In genomic region chr3:90265034-90265931, GRCm38 (mm10) we compare ENCODE assay signal across 8 mouse cellular contexts. TPM values are rescaled to one million over a fixed set of nuclear protein-coding genes. Genes with fewer than 3 reads are reported as not detected.
A peak's percentile ranks its signal among the peaks of the same experiment; 100 is the strongest.
DNase-seq lines count a peak whose midpoint lies in the region; ATAC-seq and TF ChIP-seq lines count a peak whose summit lies in the region.

Dennd4b (plus strand) TSS chr3:90265185.

- peak; percentile 80 for TF ChIP-seq CTCF in bone marrow, adult 2 months (IDR thresholded peaks at IDR 0.05; ENCODE audit: control insufficient read depth, insufficient read depth, low read length)

- no peaks in the 10 kb centered on the region for H3K9me3 ChIP-seq in embryonic facial prominence, embryonic 15.5 days (replicated peaks)
- no peaks in the 10 kb centered on the region for H3K9me3 ChIP-seq in limb, embryonic 13.5 days
- H3K9me3 ChIP-seq in midbrain, embryonic 15.5 days: no peaks in the 10 kb centered on the region

- peak within 1 kb of the TSS; percentile 70 for H3K4me2 ChIP-seq in embryonic facial prominence, embryonic 15.5 days (replicated peaks)
- peak within 1 kb of the TSS; percentile 88 for H3K4me2 ChIP-seq in limb, embryonic 13.5 days (replicated peaks)
- peak within 1 kb of the TSS; percentile 78 for H3K4me2 ChIP-seq in midbrain, embryonic 15.5 days

- TF ChIP-seq POLR2A in bone marrow, adult 2 months (IDR thresholded peaks at IDR 0.05; ENCODE audit: borderline replicate concordance, control insufficient read depth, low read depth, low read length): peak; percentile 71; the same call in 1 of the 2 replicates

- no peaks in the 10 kb centered on the region for H3K27me3 ChIP-seq in embryonic facial prominence, embryonic 15.5 days
- H3K27me3 ChIP-seq in limb, embryonic 13.5 days: no peaks in the 10 kb centered on the region
- no peaks in the 10 kb centered on the region for H3K27me3 ChIP-seq in midbrain, embryonic 15.5 days (replicated peaks)

- WGBS in bone marrow, adult 2 months: under 1% methylated on average over 77 of the region's 87 CpGs
- WGBS in embryonic facial prominence, embryonic 15.5 days: under 1% methylated on average over 86 of the region's 87 CpGs
- under 1% methylated on average over 85 of the region's 87 CpGs for WGBS in limb, embryonic 13.5 days
- WGBS in midbrain, embryonic 15.5 days: under 1% methylated on average over 60 of the region's 87 CpGs

- H3K4me1 ChIP-seq in bone marrow, adult 2 months (ENCODE audit: control insufficient read depth, insufficient read depth, low read length): peaks cover 3% of the 10 kb centered on the region; the same call in 1 of the 2 replicates
- peaks cover 19% of the 10 kb centered on the region for H3K4me1 ChIP-seq in embryonic facial prominence, embryonic 15.5 days
- peaks cover 14% of the 10 kb centered on the region for H3K4me1 ChIP-seq in limb, embryonic 13.5 days
- H3K4me1 ChIP-seq in midbrain, embryonic 15.5 days: peaks cover 14% of the 10 kb centered on the region

- H3K27ac ChIP-seq in bone marrow, adult 2 months (ENCODE audit: control insufficient read depth, insufficient read depth, low read depth, low read length, poor library complexity): peak within 1 kb of the TSS; percentile 99
- peak within 1 kb of the TSS; percentile 97 for H3K27ac ChIP-seq in embryonic facial prominence, embryonic 15.5 days (replicated peaks)
- peak within 1 kb of the TSS; percentile 97 for H3K27ac ChIP-seq in limb, embryonic 13.5 days
- peak within 1 kb of the TSS; percentile 95 for H3K27ac ChIP-seq in midbrain, embryonic 15.5 days

- peak; percentile 93 for ATAC-seq in embryonic facial prominence, embryonic 15.5 days (ENCODE audit: insufficient number of reproducible peaks, low FRiP score, low TSS enrichment, low read depth)
- peak; percentile 89 for ATAC-seq in limb, embryonic 13.5 days (ENCODE audit: low FRiP score, low read depth)
- peak; percentile 89 for ATAC-seq in midbrain, embryonic 15.5 days (replicated peaks)

- peak; percentile 93 for DNase-seq in 416B (ENCODE audit: low read depth)
- peak; percentile 90 for DNase-seq in heart, adult 8-10 months (ENCODE audit: low spot score)
- DNase-seq in kidney, adult 8-10 months: peak; percentile 88 to 89
- DNase-seq in spleen, adult 18-20 months: peak; percentile 91 to 94

- H3K9ac ChIP-seq in embryonic facial prominence, embryonic 15.5 days: peak within 1 kb of the TSS; percentile 86
- H3K9ac ChIP-seq in limb, embryonic 13.5 days: peak within 1 kb of the TSS; percentile 87
- peak within 1 kb of the TSS; percentile 85 for H3K9ac ChIP-seq in midbrain, embryonic 15.5 days

- peaks cover 48% of the 10 kb centered on the region for H3K36me3 ChIP-seq in embryonic facial prominence, embryonic 15.5 days
- peaks cover 63% of the 10 kb centered on the region for H3K36me3 ChIP-seq in limb, embryonic 13.5 days
- peaks cover 32% of the 10 kb centered on the region for H3K36me3 ChIP-seq in midbrain, embryonic 15.5 days (replicated peaks)

- peak within 1 kb of the TSS; percentile 69 for H3K4me3 ChIP-seq in bone marrow, adult 2 months (replicated peaks; ENCODE audit: control insufficient read depth, low read depth, low read length)
- H3K4me3 ChIP-seq in embryonic facial prominence, embryonic 15.5 days (replicated peaks): peak within 1 kb of the TSS; percentile 78
- H3K4me3 ChIP-seq in limb, embryonic 13.5 days: peak within 1 kb of the TSS; percentile 75
- peak within 1 kb of the TSS; percentile 82 for H3K4me3 ChIP-seq in midbrain, embryonic 15.5 days

RNA-seq across cellular contexts. Expression of gene Dennd4b, which starts in this region (rescaled TPM):
- polyA plus RNA-seq in bone marrow, adult 2 months (2011; ENCODE audit: insufficient read depth, insufficient read length, low replicate concordance, missing spikeins): 24.7 and 68.6 TPM in 2 replicates
- polyA plus RNA-seq in embryonic facial prominence, embryonic 15.5 days (2015; fragmentation: Nextera tagmentation; extraction: Ambion mirVana): 4.0 and 4.5 TPM in 2 replicates
- total RNA-seq in heart, adult 8-10 months (2022): 10 to 100 TPM; 38.0 to 39.3 (median 38.7) TPM
- polyA plus RNA-seq in limb, embryonic 13.5 days (2015; fragmentation: Nextera tagmentation; extraction: Ambion mirVana): 4.2 and 5.3 TPM in 2 replicates
- 7.4 and 11.2 TPM in 2 replicates for polyA plus RNA-seq in midbrain, embryonic 15.5 days (2015; fragmentation: Nextera tagmentation; extraction: Ambion mirVana)

Comparison
In these comparisons a context has a peak if more than half of its experiments do, and no peak if none do; other contexts are left out.
1. Peak in every context shown above with its lines: DNase-seq, ATAC-seq, H3K4me3 ChIP-seq and H3K27ac ChIP-seq.